Mouse (Mus musculus): ENCODE results near the gene Gm42420.

Gene Gm42420

DNA sequence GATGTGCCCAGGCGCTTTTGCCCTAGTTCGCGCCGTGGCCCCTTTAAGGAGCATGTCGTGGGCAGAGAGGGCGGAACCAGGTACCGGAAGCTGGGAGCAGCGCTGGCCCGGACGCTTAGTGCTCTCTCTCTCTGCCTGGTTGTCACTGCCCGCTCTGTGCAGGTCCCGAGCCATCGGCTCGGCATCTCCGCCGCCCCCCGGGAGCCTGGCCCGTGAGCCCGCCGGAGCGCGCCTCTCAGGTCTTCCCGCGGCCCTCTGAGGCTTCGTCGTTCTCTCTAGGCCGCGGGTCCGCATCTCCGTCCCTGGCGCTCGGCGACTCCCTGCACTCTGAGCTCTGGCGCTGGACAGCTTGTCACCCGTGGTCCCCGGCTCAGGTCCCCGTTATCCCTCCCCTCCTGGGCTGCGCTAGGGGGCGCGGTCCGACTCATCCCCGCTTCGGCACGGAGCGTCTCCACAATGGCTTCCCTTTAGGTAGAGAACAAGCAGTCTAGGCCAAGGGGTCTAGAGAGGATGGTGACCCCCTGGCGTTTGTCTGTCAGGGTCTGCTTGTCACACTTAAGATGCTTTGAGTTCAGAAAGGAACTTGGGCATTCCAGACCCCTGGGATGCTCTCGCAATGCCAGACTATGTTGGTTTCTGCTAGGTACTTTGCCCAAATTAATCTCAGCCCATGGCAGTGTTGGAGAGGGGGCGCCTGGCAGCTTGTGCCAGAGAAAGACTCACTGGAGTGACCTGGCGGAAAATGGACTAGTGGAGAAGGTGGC is 11.6 kb upstream of the Gm42420 start, which contains the start of gene Adck2:
Adck2 (plus strand) TSS at position 83 of the 764 bp plus-strand sequence.
- peak; percentile 76 for DNase-seq (ENCODE audit: extremely low read depth, low read depth)

DNA sequence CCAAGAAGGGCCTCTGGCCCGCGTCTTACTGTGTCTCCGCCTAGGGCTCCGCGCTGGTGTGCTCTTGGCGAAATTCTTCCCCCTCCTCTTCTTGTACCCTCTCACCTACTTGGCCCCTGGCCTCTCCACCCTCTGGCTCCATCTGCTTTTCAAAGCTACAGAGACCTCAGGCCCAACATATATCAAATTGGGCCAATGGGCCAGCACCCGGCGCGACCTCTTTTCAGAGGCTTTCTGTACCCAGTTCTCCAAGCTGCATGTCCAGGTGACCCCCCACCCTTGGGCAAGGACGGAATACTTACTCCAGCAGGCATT is 11.0 kb upstream of the Gm42420 start:
- DNase-seq (ENCODE audit: extremely low read depth, low read depth) = no peak

DNA sequence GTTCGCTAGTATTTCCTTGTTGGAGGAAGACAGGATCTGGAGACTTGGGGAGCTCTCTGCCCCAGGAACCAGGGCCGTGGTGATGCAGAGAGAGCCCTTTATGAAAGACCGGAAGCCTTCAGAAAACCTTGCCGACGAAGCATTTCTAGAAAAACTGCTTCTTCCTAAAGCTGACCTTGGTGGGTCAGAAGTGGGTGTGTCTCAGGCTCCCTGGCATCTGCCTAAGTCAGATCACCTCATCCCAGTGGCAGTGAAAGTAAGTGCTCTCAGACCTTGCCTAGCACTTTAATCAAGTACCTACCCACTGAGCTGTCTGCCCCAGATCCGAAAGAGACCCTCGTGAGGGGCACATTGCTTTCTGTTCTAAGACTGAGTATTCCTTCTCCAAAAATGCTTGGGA is 10.6 kb upstream of the Gm42420 start:
- no peak for DNase-seq (ENCODE audit: extremely low read depth, low read depth)

DNA sequence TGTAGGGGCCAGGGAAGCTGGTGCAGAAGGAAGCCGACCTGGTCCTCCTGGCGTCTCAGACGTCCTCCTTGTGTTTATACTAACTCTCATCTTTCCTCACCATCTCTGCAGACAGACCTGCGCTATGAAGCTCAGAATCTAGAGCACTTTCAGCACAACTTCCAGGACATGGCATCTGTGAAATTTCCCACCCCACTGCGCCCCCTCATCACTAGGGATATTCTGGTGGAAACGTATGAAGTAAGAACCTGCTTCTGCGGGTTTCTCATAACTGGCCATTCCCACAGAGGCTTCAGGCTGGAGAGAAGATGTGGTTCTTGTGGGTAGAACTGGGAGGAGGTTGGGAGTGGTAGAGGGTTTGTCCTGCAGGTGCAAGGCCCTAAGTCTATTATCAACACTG is 6.0 kb upstream of the Gm42420 start:
- DNase-seq (ENCODE audit: extremely low read depth, low read depth) = no peak

DNA sequence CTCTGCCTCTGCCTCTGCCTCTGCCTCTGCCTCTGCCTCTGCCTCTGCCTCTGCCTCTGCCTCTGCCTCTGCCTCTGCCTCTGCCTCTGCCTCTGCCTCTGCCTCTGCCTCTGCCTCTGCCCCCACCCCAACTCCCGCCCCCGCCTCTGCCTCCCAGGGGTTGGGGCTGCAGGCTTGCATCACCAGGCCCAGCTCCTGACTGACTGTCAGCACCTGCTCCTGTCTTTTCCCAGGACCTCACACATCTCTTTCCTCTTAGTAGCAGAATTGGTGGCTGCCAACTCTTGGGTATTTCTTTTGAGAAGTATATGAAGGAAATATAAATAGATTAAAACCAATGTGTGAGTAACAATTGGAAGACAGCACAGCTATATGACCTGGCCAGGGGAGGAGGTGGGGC is 5.0 kb upstream of the Gm42420 start:
- DNase-seq (ENCODE audit: extremely low read depth, low read depth) = no peak

DNA sequence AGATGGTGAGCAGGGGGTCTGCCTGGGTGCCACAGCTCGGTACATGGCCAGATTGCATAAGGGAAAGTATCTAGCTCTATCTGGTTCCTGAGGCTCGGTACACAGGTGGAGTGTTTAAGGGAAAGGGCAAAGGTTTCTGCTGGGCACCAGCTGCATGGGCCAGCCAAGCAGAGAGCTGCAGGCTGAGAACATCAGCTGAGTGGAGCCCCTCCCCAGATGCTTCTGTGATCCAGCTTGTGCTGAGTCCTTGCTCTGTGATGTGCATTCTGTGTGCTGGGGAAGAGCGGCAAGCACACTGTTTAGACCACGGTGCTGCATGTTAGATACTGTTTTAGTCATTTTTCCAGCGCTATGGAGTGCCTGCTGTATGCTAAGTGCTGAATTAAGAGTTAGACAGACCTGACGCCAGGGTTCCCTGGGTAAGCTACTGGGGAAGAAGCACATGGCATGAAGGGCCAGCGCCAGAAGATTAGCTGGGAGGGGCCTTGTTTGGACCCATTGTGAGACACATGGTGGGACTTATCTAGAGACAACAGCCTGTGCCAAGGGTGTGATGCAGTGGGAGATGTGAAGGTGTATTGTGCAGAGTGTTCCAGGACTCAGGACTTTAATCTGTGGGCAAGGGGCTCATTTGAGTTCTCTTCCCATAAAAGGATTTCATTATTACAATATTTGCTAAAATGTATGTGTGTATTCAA is 4.3 kb upstream of the Gm42420 start:
- DNase-seq (ENCODE audit: extremely low read depth, low read depth) = no peak

DNA sequence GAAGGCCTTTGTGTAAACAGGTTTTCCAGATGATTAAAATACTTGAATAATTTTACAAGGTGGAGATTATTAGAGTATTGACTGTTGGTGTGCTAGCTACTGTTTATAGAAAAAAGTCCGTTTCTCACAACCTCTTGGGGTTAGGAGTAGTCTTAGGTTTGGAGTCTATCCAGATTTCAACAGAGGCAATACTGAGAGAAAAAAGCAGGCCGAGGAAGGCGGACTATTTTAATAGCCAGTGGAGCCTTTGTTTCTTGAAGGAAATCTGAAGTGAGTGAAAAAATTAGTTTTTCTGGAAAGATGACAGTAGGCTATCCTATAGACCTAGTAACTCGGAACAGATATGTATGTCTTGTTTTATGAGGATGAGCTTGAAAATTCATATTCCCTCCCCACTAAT is 5.9 kb downstream of the Gm42420 start:
- DNase-seq (ENCODE audit: extremely low read depth, low read depth) = no peak

DNA sequence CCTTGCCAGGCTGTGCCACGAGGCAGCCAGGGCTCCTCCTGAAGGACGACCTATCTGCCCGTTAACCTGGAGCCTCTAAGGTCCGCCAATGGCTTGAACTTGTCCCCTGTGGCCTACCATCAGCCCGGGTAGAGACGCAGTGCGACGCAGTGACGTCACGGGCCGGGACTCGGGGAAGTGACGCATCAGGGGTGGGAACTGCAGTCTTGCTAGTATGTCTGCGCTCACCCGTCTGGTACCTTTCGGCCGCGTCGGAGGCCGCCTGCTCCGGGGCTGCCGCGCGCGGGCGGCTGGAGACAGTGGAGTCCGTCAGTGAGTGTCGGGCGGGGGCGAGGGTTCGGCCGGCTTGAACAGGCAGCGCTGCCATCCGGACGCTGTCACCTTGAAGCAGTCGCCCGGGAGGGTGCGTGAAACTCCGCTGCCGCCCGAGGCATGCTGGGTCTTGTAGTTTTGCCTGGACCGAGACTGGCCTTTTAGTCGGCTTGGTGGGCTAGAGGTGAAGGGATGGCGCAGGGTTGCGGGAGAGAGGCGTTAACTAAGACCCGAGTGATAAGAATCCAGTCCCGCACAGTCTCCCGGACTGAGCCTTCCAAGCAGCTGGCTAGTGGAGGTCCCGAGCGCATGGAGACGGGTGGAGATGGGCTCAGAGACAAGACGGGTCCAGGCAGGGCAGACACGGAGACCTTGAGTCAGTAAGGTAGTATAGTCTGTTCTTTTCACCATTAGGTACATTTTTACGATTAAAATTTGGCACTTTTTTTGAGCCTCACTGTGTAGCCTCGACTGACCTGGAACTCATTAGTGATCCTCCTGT is 7.1 kb downstream of the Gm42420 start, which contains the start of gene Ndufb2:
Ndufb2 (plus strand) TSS at position 174 of the 814 bp plus-strand sequence.
- DNase-seq (ENCODE audit: extremely low read depth, low read depth) = peak; percentile 83

DNA sequence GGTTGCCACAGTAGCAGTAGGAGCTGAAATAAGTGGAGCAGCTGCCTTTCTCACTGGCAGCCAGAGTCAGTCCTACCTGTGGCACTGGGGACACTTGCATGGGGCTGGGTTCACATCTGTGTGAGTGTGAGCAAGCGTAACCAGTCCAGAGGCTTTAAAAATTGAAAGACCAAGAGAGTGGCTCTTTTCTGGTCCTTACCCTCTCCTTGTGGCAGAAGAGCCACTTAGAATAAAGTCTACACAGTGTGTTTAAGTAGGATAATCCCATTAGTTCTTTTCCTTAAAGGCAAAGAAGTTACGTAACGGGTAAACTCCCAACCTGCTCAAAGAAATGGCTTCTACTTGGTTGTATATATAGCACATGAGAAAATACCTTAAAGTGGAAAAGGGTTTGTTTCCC is 15.3 kb downstream of the Gm42420 start:
- no peak for DNase-seq (ENCODE audit: extremely low read depth, low read depth)

DNA sequence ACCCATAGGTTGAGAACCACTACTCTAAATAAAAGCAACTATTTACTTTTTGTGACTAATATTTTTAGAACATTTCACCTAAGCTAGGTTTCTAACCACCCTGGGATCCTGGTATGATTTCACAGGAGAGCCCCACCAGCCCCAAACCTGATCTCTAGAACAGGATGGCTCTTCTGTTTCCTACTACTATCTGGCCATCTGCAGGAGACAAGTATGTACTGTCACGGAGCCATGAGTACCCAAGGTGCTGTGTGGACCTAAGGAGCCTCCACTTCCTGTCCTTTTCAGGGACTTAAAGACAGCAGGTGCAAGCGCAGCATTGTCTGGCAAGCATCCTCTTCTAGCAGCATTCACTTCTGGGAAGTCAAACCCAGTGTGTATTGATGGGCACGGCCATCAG is 16.3 kb downstream of the Gm42420 start:
- no peak for DNase-seq (ENCODE audit: extremely low read depth, low read depth)

DNA sequence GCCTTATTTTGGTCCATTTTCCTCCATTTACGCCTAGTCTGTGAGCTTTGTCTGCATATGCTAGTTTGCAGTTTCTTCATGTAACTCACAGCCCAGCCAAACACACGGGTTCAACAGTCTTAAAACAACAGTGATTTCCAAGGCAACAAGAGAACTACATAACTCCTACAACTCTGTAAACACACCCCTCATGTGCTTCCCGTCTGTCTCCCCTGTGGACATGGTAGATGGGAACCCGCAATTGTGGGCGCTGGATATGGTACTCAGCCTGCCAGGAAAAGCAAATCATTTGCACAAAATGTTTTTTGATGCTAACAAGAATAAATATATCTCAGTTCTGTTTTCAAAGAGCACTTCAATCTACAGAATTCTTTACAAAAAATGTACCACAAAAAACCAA is 19.0 kb downstream of the Gm42420 start:
- no peak for DNase-seq (ENCODE audit: extremely low read depth, low read depth)

DNA sequence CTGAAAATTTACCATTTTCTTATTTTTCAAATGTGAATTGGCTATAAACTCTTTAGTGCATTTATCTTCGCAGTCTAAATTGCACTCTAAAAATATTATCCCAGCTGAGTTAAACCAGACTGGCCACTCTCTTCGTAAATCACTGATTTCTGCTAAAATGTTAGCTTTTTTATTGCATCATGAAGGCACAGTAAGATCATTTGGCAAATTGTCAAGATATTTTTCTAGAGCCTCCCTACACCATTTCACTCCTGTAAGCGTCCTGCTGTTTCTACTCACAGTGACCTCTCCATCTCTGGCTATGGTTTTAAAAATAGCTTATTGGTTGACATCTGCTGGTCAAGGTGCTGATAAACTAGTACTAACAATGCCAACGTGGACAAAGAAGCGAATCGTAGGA is 20.5 kb downstream of the Gm42420 start:
- DNase-seq (ENCODE audit: extremely low read depth, low read depth) = no peak

DNA sequence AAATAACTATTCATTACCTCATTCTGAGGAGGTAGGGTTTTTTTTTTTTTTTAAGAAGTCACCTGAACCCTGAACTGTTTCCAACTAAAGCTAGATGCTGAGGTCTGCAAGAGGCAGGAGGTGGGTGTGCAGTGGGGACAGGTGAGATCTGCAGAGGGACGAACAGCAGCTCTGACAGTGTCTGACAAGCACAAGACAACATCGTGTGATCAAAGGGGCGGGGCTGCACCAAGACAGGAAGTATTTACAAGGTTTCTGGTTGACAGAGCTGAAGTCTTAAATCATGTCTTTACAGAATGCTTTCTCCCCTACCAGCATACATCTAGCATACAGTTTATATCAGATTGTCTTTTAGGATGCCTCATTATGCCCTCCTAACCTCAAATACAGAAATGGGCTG is 21.3 kb downstream of the Gm42420 start:
- DNase-seq (ENCODE audit: extremely low read depth, low read depth) = no peak

DNA sequence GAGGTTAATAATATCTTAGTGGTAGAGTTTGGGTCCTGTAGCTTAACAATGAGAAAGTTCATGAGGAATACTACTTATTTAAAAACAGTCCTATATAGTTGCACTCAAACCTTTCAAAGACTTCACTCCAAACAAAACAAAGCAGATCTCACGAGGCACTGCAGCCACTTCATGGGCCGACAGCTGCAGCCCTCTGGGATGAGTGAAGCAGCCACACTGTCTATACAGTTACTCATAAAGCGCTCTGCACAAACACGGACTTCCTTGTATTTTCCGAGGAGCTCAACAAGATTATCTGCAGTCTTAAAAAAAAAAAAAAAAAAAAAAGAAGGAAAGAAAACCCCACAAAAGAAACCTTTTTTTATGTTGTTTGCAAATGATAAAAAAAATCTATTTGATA is 21.8 kb downstream of the Gm42420 start:
- DNase-seq (ENCODE audit: extremely low read depth, low read depth) = no peak

DNA sequence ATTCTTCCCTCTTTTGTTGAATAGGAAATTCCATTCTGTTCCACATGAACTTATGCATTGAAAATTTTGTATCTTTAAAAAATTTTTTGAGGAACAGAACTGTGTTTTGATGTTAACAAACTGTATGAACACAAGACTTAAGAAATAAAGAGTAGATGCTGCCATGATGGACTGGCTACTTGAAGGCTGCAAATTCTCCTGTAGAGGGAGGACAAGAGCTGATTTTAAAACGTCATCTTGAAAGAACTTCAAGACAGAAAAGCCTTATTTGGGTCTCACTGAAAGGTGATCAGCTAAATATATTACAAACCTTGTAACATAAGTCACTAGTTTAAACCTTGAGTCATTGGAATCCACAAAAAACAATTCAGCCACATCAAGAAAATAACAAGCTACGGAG is 24.7 kb downstream of the Gm42420 start:
- DNase-seq (ENCODE audit: extremely low read depth, low read depth) = no peak

DNA sequence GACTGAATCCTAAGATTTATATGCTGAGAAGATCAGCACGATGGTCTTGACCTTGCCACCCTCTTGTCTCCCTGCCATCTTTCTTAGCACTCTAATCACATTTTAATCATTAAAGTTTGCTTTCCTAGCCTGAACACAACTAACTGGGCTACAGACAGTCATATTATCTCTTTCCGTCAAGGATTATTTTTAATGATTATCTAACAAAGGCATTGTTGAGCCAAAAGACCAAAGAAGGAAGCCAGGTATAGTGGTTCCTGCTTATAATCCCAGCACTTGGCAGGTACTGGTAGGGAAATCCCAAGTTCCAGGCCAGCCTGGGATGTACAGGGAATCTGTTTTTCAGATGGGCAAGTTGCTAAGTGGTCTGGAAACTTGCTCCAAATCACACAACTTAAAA is 25.7 kb downstream of the Gm42420 start:
- DNase-seq (ENCODE audit: extremely low read depth, low read depth) = no peak

Measured in MEL-GATA-1-ER (cell line).